Comparison of ENCODE assay signal across 18 mouse cellular contexts in the genomic region with DNA sequence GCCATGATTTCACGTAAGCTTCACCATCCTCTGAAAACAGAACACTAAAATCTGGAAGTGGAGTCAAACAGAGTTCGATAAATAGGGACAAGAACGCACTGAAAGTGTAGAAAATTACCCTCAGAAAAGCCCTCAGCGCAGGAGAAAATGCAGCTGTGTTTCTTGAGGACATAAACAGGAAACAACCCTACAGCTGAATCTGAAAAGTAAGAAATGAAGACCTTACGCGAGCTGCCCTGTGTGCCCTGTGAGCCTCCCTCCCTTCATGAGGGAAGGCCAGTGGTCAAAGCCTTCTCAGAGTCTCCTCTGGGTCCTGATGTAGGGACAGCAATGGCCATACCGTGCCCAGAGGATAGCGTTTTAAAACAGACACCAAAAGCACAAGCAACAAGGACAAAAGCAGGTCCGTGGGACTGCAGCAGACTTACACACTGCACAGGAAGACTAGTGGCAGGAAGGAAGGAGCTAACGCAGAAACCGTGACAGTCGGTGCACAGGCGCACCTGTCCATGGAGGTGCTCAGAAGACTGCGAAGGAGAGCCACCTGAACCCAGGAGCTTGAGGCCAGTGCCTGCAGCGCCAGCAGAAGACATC. TPM values are rescaled to one million over a fixed set of nuclear protein-coding genes. Genes with fewer than 3 reads are reported as not detected.
DNase-seq lines count a peak whose midpoint lies in the region; ATAC-seq lines count a peak whose summit lies in the region.
"Had no signal": no experiment of that assay in that cellular context is flagged by ENCODE, and none has a peak within 500 bp of the region (broad histone marks: within the 10 kb centered on the region; RNA-seq: fewer than 3 reads in every experiment).

No protein-coding gene starts in this region.

- H3K36me3 ChIP-seq in forebrain, embryonic 15.5 days = peaks cover 13% of the 10 kb centered on the region

- H3K27me3 ChIP-seq in forebrain, embryonic 15.5 days = no peaks in the 10 kb centered on the region
- H3K27me3 ChIP-seq: forebrain, embryonic 12.5 days; heart, embryonic 15.5 days; hindbrain, embryonic 12.5 days; limb, embryonic 12.5 days; liver, embryonic 15.5 days had no signal

- ATAC-seq in forebrain, embryonic 15.5 days (replicated peaks) = no peak

- H3K27ac ChIP-seq in forebrain, embryonic 15.5 days (replicated peaks) = no peak overlapping the region
- H3K27ac ChIP-seq: forebrain, embryonic 12.5 days; heart, embryonic 15.5 days; hindbrain, embryonic 12.5 days; limb, embryonic 12.5 days; liver, embryonic 15.5 days had no signal

- H3K9me3 ChIP-seq in forebrain, embryonic 15.5 days = no peaks in the 10 kb centered on the region
- H3K9me3 ChIP-seq: forebrain, embryonic 12.5 days; heart, embryonic 15.5 days; hindbrain, embryonic 12.5 days; limb, embryonic 12.5 days; liver, embryonic 15.5 days had no signal

- peak; percentile 48 for DNase-seq in CD4-positive helper T cell, adult 2 months (ENCODE audit: low read depth, low spot score)
- DNase-seq in T-cell, adult 2 months (ENCODE audit: low spot score) = peak; percentile 37
- DNase-seq in spleen, adult 12 weeks (ENCODE audit: low spot score) = peak; percentile 14
- DNase-seq in thymus, postnatal 10 days (ENCODE audit: low spot score in 2 of 2) = peak; percentile 38 to 39
- no peak for DNase-seq in MN1 (ENCODE audit: low spot score)
- DNase-seq in adrenal gland, postnatal 36 days = no peak
- DNase-seq: cerebellum, adult 18-20 months; kidney, adult 18-20 months; kidney, postnatal 25 days; layer of hippocampus, postnatal 36 days; lung, postnatal 36 days had no signal

- H3K9ac ChIP-seq in forebrain, embryonic 15.5 days (replicated peaks) = no peak overlapping the region
- H3K9ac ChIP-seq: forebrain, embryonic 12.5 days; heart, embryonic 15.5 days; hindbrain, embryonic 12.5 days; limb, embryonic 12.5 days; liver, embryonic 15.5 days had no signal

- no peaks in the 10 kb centered on the region for H3K4me1 ChIP-seq in forebrain, embryonic 15.5 days
- H3K4me1 ChIP-seq: forebrain, embryonic 12.5 days; hindbrain, embryonic 12.5 days; liver, embryonic 15.5 days had no signal

- no peak overlapping the region for H3K4me3 ChIP-seq in forebrain, embryonic 15.5 days
- H3K4me3 ChIP-seq: forebrain, embryonic 12.5 days; heart, embryonic 15.5 days; hindbrain, embryonic 12.5 days; limb, embryonic 12.5 days; liver, embryonic 15.5 days had no signal

- 90% methylated on average over 15 of the region's 15 CpGs for WGBS in forebrain, embryonic 15.5 days

- H3K4me2 ChIP-seq in forebrain, embryonic 15.5 days (replicated peaks) = no peak overlapping the region
- H3K4me2 ChIP-seq: forebrain, embryonic 12.5 days; heart, embryonic 15.5 days; hindbrain, embryonic 12.5 days; limb, embryonic 12.5 days; liver, embryonic 15.5 days; midbrain, embryonic 11.5 days had no signal

RNA-seq across cellular contexts. Expression of a gene that starts 31.4 kb away (rescaled TPM):
- 10 to 100 TPM; 48.4 to 52.9 TPM for total RNA-seq in adrenal gland, postnatal 36 days (2021)
- 8.9 and 9.0 TPM in 2 replicates for polyA plus RNA-seq in forebrain, embryonic 15.5 days (2015; fragmentation: Nextera tagmentation; extraction: Ambion mirVana)

RNA-seq across cellular contexts. Expression of a gene that starts 50.8 kb away (rescaled TPM):
- total RNA-seq in adrenal gland, postnatal 36 days (2021) = 10 to 100 TPM; 24.3 to 33.9 TPM
- polyA plus RNA-seq in forebrain, embryonic 15.5 days (2015; fragmentation: Nextera tagmentation; extraction: Ambion mirVana) = 10.8 and 11.0 TPM in 2 replicates

Comparison
In these comparisons a context has a peak if more than half of its experiments do, and no peak if none do; other contexts are left out.
1. DNase-seq: peak in CD4-positive helper T cell, adult 2 months (single experiment), T-cell, adult 2 months (single experiment), spleen, adult 12 weeks (single experiment) and thymus, postnatal 10 days (2 of 2); none in MN1 (single experiment) and adrenal gland, postnatal 36 days (0 of 2).